Mouse (Mus musculus) embryonic fibroblast, embryonic 13.5 days (primary cell): Measurements from ENCODE around the gene Rnf168.

ENCODE experiments used
- CTCF ChIP-seq: IDR thresholded peaks from 2 replicates; pipeline ENCODE4 v1.5.1; 2011; ENCODE audit warnings: mild to moderate bottlenecking, control low read depth, low read length, moderate library complexity, borderline replicate concordance; ENCODE audit not compliant: insufficient read depth
- POLR2A ChIP-seq: IDR thresholded peaks from 2 replicates; pipeline ENCODE4 v1.6.1; 2011; ENCODE audit warnings: low read depth, mild to moderate bottlenecking, control low read depth, low read length, moderate library complexity

DNA sequence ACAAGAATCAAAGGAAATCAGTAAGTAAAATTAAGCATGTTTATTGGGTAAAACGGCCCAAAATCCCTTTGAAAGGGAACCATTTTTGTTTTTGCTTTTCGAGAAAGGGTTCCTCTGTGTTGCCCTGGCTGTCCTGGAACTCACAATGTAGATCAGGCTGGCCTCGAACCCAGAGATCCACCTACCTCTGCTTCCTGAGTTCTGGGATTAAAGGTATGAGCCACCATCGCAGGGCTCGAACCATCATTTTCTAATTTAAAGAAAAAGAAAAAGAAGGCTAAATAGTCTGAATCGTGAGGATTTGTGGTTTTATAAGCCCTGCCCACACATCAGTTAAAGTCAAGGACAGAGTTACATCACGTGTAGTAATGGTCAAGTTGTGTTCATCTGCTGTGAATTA lies 1.1 kb downstream of the Rnf168 start:
- TF ChIP-seq POLR2A (no peak), CTCF (no peak)
